Mouse (Mus musculus): Measurements from ENCODE around the gene Itprip. TPM values are rescaled to one million over a fixed set of nuclear protein-coding genes. Genes with fewer than 3 reads are reported as not detected.

The Itprip gene
- polyA plus RNA-seq, 2 experiments = 14.4 to 17.1 TPM

DNA sequence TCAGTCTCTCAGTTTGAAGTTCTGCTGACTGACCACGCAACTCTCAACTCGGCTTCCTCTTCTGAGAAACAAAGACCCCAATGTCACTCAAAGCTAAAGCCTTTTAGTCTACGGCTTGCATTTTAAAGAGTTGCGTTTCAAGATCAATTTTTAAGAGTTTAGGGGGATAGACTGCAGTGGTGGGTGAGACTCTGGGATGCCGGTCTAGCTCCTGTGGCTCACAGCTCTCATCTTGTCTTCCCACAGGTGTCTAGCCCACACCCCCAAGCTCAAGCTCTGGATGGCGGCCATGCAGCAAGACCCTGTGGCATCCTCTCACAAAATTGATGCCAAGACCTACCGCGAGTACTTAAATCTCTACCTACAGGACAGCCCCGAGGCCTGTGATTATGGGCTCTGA, 55.0 kb downstream of the Itprip start:
- DNase-seq (ENCODE audit: low spot score) (no peak), ATAC-seq (ENCODE audit: low FRiP score, low read depth) (no peak)
- H3K4me3 ChIP-seq (replicated peaks; ENCODE audit: low read length) = no peak overlapping the region
- TF ChIP-seq POLR2A (IDR thresholded peaks at IDR 0.05; ENCODE audit: borderline replicate concordance, extremely low read depth, insufficient read depth, insufficient read length) = no peak
- 94% methylated on average over 9 of the region's 9 CpGs for WGBS
- no peak overlapping the region for H3K4me2 ChIP-seq (replicated peaks; ENCODE audit: low read depth, low read length, severe bottlenecking)
- H3K27me3 ChIP-seq (ENCODE audit: control insufficient read depth, insufficient read depth, low read length) = no peaks in the 10 kb centered on the region
- no peaks in the 10 kb centered on the region for H3K9me3 ChIP-seq (ENCODE audit: control insufficient read depth, low read length)
- H3K36me3 ChIP-seq (ENCODE audit: control insufficient read depth, insufficient read depth, low read length) = peaks cover 41% of the 10 kb centered on the region
- H3K4me1 ChIP-seq (ENCODE audit: control insufficient read depth, insufficient read depth, low read length) = peaks cover 8% of the 10 kb centered on the region
- H3K27ac ChIP-seq (replicated peaks; ENCODE audit: low read depth, low read length) = no peak overlapping the region
- no peak overlapping the region for H3K9ac ChIP-seq (ENCODE audit: low read depth, low read length, severe bottlenecking)

DNA sequence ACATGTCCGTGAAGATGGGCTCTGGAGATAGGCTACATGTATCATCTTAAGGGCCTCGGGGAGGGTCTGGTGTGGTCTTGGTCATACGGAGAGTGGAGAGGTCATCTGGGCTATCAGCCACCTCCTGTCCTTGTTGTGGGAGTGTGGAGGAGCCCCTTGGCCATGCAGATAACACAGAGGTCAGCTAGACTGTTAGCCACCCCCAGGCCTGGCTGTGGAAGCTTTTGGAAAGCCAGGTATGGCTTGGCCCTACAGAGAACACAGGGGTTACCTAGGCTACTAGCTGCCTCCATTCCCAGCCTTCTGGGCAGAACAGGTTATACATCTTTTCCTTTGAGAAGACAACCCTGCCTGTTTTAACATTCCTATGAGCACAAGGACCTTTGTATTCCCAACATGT, 56.5 kb downstream of the Itprip start:
- TF ChIP-seq POLR2A (IDR thresholded peaks at IDR 0.05; ENCODE audit: borderline replicate concordance, extremely low read depth, insufficient read depth, insufficient read length) = no peak
- WGBS = 87% methylated on average over 3 of the region's 3 CpGs
- Histone ChIP-seq H3K27ac (replicated peaks; ENCODE audit: low read depth, low read length) (no peak overlapping the region), H3K9ac (ENCODE audit: low read depth, low read length, severe bottlenecking) (no peak overlapping the region), H3K36me3 (ENCODE audit: control insufficient read depth, insufficient read depth, low read length) (peaks cover 47% of the 10 kb centered on the region), H3K4me3 (replicated peaks; ENCODE audit: low read length) (no peak overlapping the region), H3K9me3 (ENCODE audit: control insufficient read depth, low read length) (no peaks in the 10 kb centered on the region), H3K27me3 (ENCODE audit: control insufficient read depth, insufficient read depth, low read length) (no peaks in the 10 kb centered on the region), H3K4me2 (replicated peaks; ENCODE audit: low read depth, low read length, severe bottlenecking) (no peak overlapping the region), H3K4me1 (ENCODE audit: control insufficient read depth, insufficient read depth, low read length) (peaks cover 7% of the 10 kb centered on the region)
- no peak for ATAC-seq (ENCODE audit: low FRiP score, low read depth)
- no peak for DNase-seq (ENCODE audit: low spot score)

DNA sequence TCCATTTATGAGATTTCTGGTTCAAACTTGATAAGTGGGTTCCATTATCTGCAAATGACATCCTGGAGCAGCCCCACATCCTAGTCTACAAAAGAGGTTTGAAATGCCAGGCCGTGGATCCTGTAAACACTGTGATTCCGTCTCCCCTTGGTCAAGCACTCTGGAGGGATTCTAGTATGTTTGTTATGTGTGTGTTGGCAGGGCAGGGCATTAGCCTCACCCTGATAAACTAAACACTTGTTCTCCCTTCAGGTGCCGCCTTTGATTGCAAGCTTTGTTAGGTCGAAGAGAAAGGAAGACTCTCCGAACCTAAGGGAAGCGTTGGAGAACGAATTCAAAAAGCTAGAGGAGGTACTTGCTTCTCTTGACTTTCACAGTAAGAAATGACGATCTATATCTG, 59.9 kb downstream of the Itprip start:
- no peaks in the 10 kb centered on the region for H3K27me3 ChIP-seq (ENCODE audit: control insufficient read depth, insufficient read depth, low read length)
- H3K9ac ChIP-seq (ENCODE audit: low read depth, low read length, severe bottlenecking) = no peak overlapping the region
- no peak overlapping the region for H3K4me2 ChIP-seq (replicated peaks; ENCODE audit: low read depth, low read length, severe bottlenecking)
- no peak for TF ChIP-seq POLR2A (IDR thresholded peaks at IDR 0.05; ENCODE audit: borderline replicate concordance, extremely low read depth, insufficient read depth, insufficient read length)
- whole genome bisulfite sequencing = 90% methylated on average over 8 of the region's 8 CpGs
- H3K4me1 ChIP-seq (ENCODE audit: control insufficient read depth, insufficient read depth, low read length) = 0 out of 2 replicates have a peak, but pooled peaks cover 3% of the 10 kb centered on the region
- ATAC-seq (ENCODE audit: low FRiP score, low read depth) = no peak
- no peak for DNase-seq (ENCODE audit: low spot score)
- H3K9me3 ChIP-seq (ENCODE audit: control insufficient read depth, low read length) = no peaks in the 10 kb centered on the region
- no peak overlapping the region for H3K4me3 ChIP-seq (replicated peaks; ENCODE audit: low read length)
- peaks cover 44% of the 10 kb centered on the region for H3K36me3 ChIP-seq (ENCODE audit: control insufficient read depth, insufficient read depth, low read length)
- no peak overlapping the region for H3K27ac ChIP-seq (replicated peaks; ENCODE audit: low read depth, low read length)

DNA sequence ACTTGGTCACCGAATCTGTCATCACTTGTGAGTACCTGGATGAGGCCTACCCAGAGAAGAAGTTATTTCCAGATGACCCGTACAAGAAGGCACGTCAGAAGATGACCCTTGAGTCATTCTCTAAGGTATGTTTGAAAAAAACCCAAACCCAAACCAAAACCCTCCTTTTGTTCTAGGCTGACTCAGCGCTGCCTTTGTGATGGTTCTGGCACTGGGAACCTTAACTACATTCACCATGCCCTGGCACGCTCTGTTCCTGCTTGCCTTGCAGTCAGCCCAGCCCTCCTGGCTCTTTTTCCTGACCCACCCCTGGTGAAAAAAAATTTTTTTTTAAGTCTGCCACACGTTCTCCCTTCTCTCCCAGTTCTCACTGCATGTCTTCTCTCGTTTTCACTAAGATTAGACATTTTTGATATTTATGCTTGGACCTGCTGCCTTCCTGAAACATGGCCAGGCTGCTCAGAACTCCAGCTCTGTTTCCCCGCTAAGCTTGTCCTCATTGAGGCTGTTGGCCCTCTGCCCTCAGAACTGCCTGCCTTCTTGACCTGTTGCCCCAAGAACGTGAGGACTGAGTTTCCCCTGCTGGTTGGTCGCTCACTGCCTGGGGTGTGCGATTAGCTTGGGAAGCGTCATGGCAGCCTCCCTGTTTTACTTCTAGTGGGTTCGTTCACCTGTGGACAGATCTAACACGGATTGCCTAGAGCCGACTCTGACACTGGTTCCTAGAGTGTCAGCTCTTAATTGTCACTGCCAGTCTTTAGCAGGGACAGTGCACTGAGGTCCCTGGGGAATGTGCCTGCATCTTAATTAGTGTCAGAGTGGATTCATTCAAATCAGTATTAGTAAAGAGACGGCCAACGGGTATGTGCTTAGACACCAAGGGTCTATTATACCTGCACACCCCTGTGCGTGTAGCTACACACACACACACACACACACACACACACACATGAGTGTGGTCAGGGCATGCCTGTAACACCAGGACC, 60.8 kb downstream of the Itprip start:
- no peak overlapping the region for H3K4me2 ChIP-seq (replicated peaks; ENCODE audit: low read depth, low read length, severe bottlenecking)
- H3K4me1 ChIP-seq (ENCODE audit: control insufficient read depth, insufficient read depth, low read length) = 0 out of 2 replicates have a peak, but pooled peaks cover 3% of the 10 kb centered on the region
- no peaks in the 10 kb centered on the region for H3K27me3 ChIP-seq (ENCODE audit: control insufficient read depth, insufficient read depth, low read length)
- WGBS = 84% methylated on average over 18 of the region's 18 CpGs
- TF ChIP-seq POLR2A (IDR thresholded peaks at IDR 0.05; ENCODE audit: borderline replicate concordance, extremely low read depth, insufficient read depth, insufficient read length) = no peak
- no peak overlapping the region for H3K27ac ChIP-seq (replicated peaks; ENCODE audit: low read depth, low read length)
- H3K36me3 ChIP-seq (ENCODE audit: control insufficient read depth, insufficient read depth, low read length) = peaks cover 35% of the 10 kb centered on the region
- no peak for DNase-seq (ENCODE audit: low spot score)
- H3K4me3 ChIP-seq (replicated peaks; ENCODE audit: low read length) = no peak overlapping the region
- no peak overlapping the region for H3K9ac ChIP-seq (ENCODE audit: low read depth, low read length, severe bottlenecking)
- H3K9me3 ChIP-seq (ENCODE audit: control insufficient read depth, low read length) = no peaks in the 10 kb centered on the region
- ATAC-seq (ENCODE audit: low FRiP score, low read depth) = no peak

DNA sequence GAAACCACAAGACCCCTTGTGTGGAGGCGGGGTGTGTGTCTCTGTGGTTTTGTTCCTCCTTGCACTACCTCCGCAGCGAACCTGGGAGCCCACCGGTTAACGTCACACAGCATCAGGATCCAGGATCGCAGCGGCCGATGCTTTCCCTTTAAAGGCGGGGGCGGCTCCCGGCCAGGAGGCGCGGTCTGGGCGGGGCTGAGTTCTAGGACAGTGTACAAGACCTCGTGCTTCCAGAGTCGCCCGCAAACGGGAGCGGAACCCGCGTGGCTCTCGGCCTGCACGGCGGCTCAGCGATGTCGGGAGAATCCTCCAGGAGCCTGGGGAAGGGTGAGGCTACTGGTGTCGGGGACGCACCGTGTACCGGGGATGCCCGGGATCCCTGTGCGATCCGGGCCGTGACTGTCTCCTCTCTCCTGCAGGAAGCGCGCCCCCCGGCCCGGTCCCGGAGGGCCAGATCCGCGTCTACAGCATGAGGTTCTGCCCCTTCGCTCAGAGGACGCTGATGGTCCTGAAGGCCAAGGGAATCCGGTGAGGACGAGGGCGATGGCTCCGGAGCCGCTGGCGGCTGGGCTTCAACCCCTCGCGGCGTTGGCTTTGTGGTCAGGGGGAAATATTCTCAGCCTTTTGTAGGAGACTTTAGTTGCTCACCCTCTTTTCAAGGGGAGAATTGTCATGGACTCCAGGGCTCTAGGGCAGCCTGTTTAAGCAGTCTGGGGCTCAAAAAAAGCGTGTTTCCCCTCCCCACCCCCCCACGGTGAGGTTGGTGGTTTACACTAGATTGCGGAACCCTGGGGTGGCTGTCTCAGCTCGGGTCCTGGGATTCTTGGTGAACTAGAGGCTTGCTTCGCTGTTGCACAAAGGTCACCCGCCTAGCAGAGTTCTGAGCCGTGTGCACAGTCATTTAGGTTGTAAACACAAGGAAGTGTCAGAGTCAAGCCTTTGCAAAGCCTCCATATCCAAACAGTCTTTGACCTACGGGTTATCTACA, 64.0 kb downstream of the Itprip start, which contains the start of gene Gsto1:
Gene Gsto1 (plus strand): TSS at position 175 of the 988 bp plus-strand sequence.
- Histone ChIP-seq H3K4me3 (replicated peaks; ENCODE audit: low read length) (peak within 1 kb of the TSS; percentile 83), H3K4me2 (replicated peaks; ENCODE audit: low read depth, low read length, severe bottlenecking) (peak within 1 kb of the TSS; percentile 92), H3K27ac (replicated peaks; ENCODE audit: low read depth, low read length) (peak within 1 kb of the TSS; percentile 81), H3K4me1 (ENCODE audit: control insufficient read depth, insufficient read depth, low read length) (0 out of 2 replicates have a peak, but pooled peaks cover 3% of the 10 kb centered on the region), H3K9me3 (ENCODE audit: control insufficient read depth, low read length) (no peaks in the 10 kb centered on the region), H3K36me3 (ENCODE audit: control insufficient read depth, insufficient read depth, low read length) (peaks cover 15% of the 10 kb centered on the region), H3K9ac (ENCODE audit: low read depth, low read length, severe bottlenecking) (peak within 1 kb of the TSS; percentile 79), H3K27me3 (ENCODE audit: control insufficient read depth, insufficient read depth, low read length) (no peaks in the 10 kb centered on the region)
- WGBS = under 1% methylated on average over 54 of the region's 60 CpGs
- ATAC-seq (ENCODE audit: low FRiP score, low read depth) (peak; percentile 96), DNase-seq (ENCODE audit: low spot score) (peak; percentile 91)
- peak; percentile 94; the same call in 1 of the 2 replicates for TF ChIP-seq POLR2A (IDR thresholded peaks at IDR 0.05; ENCODE audit: borderline replicate concordance, extremely low read depth, insufficient read depth, insufficient read length)

All from limb, embryonic 14.5 days (tissue).